In the genomic region with DNA sequence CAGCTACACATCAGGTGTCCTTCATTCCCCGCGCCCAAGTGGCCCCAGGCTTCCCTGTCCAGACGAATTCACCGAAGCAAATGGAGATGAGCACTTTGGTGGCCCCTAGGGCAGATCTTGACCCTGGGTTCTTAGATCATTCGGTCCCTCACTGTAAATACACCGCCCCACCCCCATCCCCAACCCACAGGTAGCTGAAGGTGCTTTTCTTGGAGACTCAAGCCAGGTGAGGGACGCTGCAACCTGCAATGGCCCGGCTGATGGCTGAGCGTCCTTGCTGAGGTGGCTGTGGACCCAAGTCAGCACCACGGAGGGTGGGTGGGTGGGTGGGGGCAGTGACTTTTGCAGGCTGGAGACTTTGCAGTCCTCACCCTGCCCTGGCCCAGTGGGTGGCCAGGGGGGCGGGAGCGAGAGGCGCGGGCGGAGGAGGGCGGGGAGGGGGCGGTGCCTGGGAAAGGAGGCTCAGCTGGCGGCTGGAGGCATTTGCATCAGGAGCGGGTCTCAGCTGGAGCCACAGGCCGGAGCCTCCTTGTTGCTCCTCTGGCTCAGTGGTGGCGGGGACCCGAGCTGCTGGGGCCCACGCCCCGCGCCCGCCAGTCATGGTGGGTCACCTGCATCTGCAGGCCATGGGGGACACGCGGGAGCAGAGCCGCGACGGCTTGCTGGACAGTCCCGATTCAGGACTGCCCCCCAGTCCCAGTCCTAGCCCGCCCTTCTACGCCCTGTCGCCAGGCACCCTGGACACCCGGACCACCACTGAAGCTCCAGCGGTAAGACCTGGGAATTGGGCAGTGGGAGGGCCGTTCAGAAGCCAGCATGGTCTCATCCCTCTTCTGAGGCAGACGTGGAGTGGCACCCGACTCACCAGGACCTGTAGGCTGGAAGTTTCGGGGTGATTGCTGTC, we compare ENCODE assay signal across 8 mouse cellular contexts. TPM values are rescaled to one million over a fixed set of nuclear protein-coding genes. Genes with fewer than 3 reads are reported as not detected.
DNase-seq lines count a peak whose midpoint lies in the region; ATAC-seq and TF ChIP-seq lines count a peak whose summit lies in the region.

Gene Rflna, plus strand, starts transcription at position 253 of the 904 bp plus-strand sequence.

- peak within 1 kb of the TSS; percentile 59 for H3K4me3 ChIP-seq in embryonic facial prominence, embryonic 13.5 days
- H3K4me3 ChIP-seq in hindbrain, embryonic 16.5 days (ENCODE audit: low read length), result peak within 1 kb of the TSS; percentile 39
- H3K4me3 ChIP-seq in liver, postnatal 0 days (ENCODE audit: low read depth, low read length), result no peak within 1 kb of the TSS
- peak within 1 kb of the TSS; percentile 31 for H3K4me3 ChIP-seq in small intestine, adult 2 months (ENCODE audit: low read depth, low read length)

- peak within 1 kb of the TSS; percentile 88 for H3K4me2 ChIP-seq in embryonic facial prominence, embryonic 13.5 days
- peak within 1 kb of the TSS; percentile 64 for H3K4me2 ChIP-seq in hindbrain, embryonic 16.5 days (ENCODE audit: low read length)
- H3K4me2 ChIP-seq in liver, postnatal 0 days (ENCODE audit: low read depth, low read length), result peak within 1 kb of the TSS; percentile 35; the same call in 1 of the 2 replicates

- no peak for TF ChIP-seq POLR2A in small intestine, adult 2 months (IDR thresholded peaks at IDR 0.05; ENCODE audit: low read depth, low read length)

- peak; percentile 48 for ATAC-seq in embryonic facial prominence, embryonic 13.5 days (ENCODE audit: insufficient number of reproducible peaks, insufficient read depth, low FRiP score, low TSS enrichment, low read depth)
- ATAC-seq in hindbrain, embryonic 16.5 days, result peak; percentile 34; the same call in 1 of the 2 replicates
- ATAC-seq in liver, postnatal 0 days, result peak; percentile 52; the same call in 1 of the 2 replicates
- no peak for ATAC-seq in inflammation-experienced regulatory T-cells, adult 6 months

- DNase-seq in kidney, adult 18-20 months, result peak; percentile 64
- no peak for DNase-seq in kidney, adult 9 months
- DNase-seq in liver, postnatal 0 days, result peak; percentile 65
- no peak for DNase-seq in natural killer cell, adult 2 months (ENCODE audit: low spot score in 2 of 2)

- no peak within 1 kb of the TSS for H3K27ac ChIP-seq in embryonic facial prominence, embryonic 13.5 days
- no peak within 1 kb of the TSS for H3K27ac ChIP-seq in hindbrain, embryonic 16.5 days (ENCODE audit: low read depth, low read length)
- H3K27ac ChIP-seq in liver, postnatal 0 days (ENCODE audit: low read depth), result no peak within 1 kb of the TSS
- H3K27ac ChIP-seq in small intestine, adult 2 months (ENCODE audit: insufficient read depth, low read depth, low read length), result no peak within 1 kb of the TSS

- peaks cover 57% of the 10 kb centered on the region for H3K4me1 ChIP-seq in embryonic facial prominence, embryonic 13.5 days
- peaks cover 24% of the 10 kb centered on the region for H3K4me1 ChIP-seq in hindbrain, embryonic 16.5 days (ENCODE audit: control insufficient read depth, insufficient read depth, low read depth, low read length)
- no peaks in the 10 kb centered on the region for H3K4me1 ChIP-seq in liver, postnatal 0 days (ENCODE audit: insufficient read depth)
- H3K4me1 ChIP-seq in small intestine, adult 2 months (ENCODE audit: control insufficient read depth, insufficient read depth, insufficient read length, low read length), result peaks cover 3% of the 10 kb centered on the region

- TF ChIP-seq CTCF in liver, postnatal 0 days (IDR thresholded peaks at IDR 0.05; ENCODE audit: low read depth), result no peak
- no peak for TF ChIP-seq CTCF in small intestine, adult 2 months (IDR thresholded peaks at IDR 0.05; ENCODE audit: extremely low read depth, insufficient read length, insufficient replicate concordance, low read depth, low read length)

- H3K9me3 ChIP-seq in embryonic facial prominence, embryonic 13.5 days, result no peaks in the 10 kb centered on the region
- no peaks in the 10 kb centered on the region for H3K9me3 ChIP-seq in hindbrain, embryonic 16.5 days (ENCODE audit: control insufficient read depth, low read length)
- no peaks in the 10 kb centered on the region for H3K9me3 ChIP-seq in liver, postnatal 0 days (ENCODE audit: low read length)

- H3K27me3 ChIP-seq in embryonic facial prominence, embryonic 13.5 days, result peaks cover 22% of the 10 kb centered on the region
- H3K27me3 ChIP-seq in hindbrain, embryonic 16.5 days (replicated peaks; ENCODE audit: control insufficient read depth, insufficient read depth, low read length), result peaks cover 4% of the 10 kb centered on the region; the same call in 1 of the 2 replicates
- H3K27me3 ChIP-seq in liver, postnatal 0 days (ENCODE audit: insufficient read depth, low read length), result peaks cover 26% of the 10 kb centered on the region
- peaks cover 19% of the 10 kb centered on the region for H3K27me3 ChIP-seq in small intestine, adult 2 months (ENCODE audit: control insufficient read depth, insufficient read depth, low read length)

- peak within 1 kb of the TSS; percentile 78 for H3K9ac ChIP-seq in embryonic facial prominence, embryonic 13.5 days
- H3K9ac ChIP-seq in hindbrain, embryonic 16.5 days (ENCODE audit: low read depth, low read length), result peak within 1 kb of the TSS; percentile 62
- H3K9ac ChIP-seq in liver, postnatal 0 days (replicated peaks), result no peak within 1 kb of the TSS

- 2% methylated on average over 41 of the region's 41 CpGs for WGBS in embryonic facial prominence, embryonic 13.5 days
- WGBS in hindbrain, embryonic 16.5 days, result 3% methylated on average over 33 of the region's 41 CpGs
- 7% methylated on average over 31 of the region's 41 CpGs for WGBS in liver, postnatal 0 days (ENCODE audit: insufficient replicate concordance)
- 5% methylated on average over 41 of the region's 41 CpGs for WGBS in small intestine, adult 2 months

- no peak for TF ChIP-seq EP300 in liver, postnatal 0 days (IDR thresholded peaks at IDR 0.05; ENCODE audit: low read depth)

- H3K36me3 ChIP-seq in embryonic facial prominence, embryonic 13.5 days, result no peaks in the 10 kb centered on the region
- H3K36me3 ChIP-seq in hindbrain, embryonic 16.5 days (ENCODE audit: control insufficient read depth, insufficient read depth, low read length), result no peaks in the 10 kb centered on the region
- no peaks in the 10 kb centered on the region for H3K36me3 ChIP-seq in liver, postnatal 0 days (replicated peaks; ENCODE audit: insufficient read depth, low read length)
- H3K36me3 ChIP-seq in small intestine, adult 2 months (ENCODE audit: control insufficient read depth, insufficient read depth, low read length), result no peaks in the 10 kb centered on the region

RNA-seq across cellular contexts. Expression of gene Rflna, which starts in this region (rescaled TPM):
- polyA plus RNA-seq in embryonic facial prominence, embryonic 13.5 days (2015; fragmentation: Nextera tagmentation; extraction: Ambion mirVana), result 24.8 and 34.6 TPM in 2 replicates
- 6.8 and 6.9 TPM in 2 replicates for polyA plus RNA-seq in hindbrain, embryonic 16.5 days (2015; fragmentation: Nextera tagmentation; extraction: Ambion mirVana)
- 0.21 and 0.27 TPM in 2 replicates for polyA plus RNA-seq in liver, postnatal 0 days (2015; fragmentation: Nextera tagmentation; extraction: Ambion mirVana)
- polyA plus RNA-seq in small intestine, adult 2 months (2012; rRNA removed), result 4.0 and 4.5 TPM in 2 replicates
- under 1 TPM in 2 of 3 experiments, not detected in 1; 0.36 to 0.87 TPM for polyA plus RNA-seq in inflammation-experienced regulatory T-cells, adult 6 months (2017; shearing (Covaris generic))

Comparison
In these comparisons a context has a peak if more than half of its experiments do, and no peak if none do; other contexts are left out.
1. Peak in DNase-seq, ATAC-seq and H3K4me2 ChIP-seq in liver, postnatal 0 days; RNA of the gene not detected or under 1 TPM.
2. H3K4me2 ChIP-seq: peak in every context shown above with its lines; median percentile 88 in embryonic facial prominence, embryonic 13.5 days; 64 in hindbrain, embryonic 16.5 days; 35 in liver, postnatal 0 days.